Mouse (Mus musculus): ENCODE data around the gene P2rx4.

Gene P2rx4

DNA sequence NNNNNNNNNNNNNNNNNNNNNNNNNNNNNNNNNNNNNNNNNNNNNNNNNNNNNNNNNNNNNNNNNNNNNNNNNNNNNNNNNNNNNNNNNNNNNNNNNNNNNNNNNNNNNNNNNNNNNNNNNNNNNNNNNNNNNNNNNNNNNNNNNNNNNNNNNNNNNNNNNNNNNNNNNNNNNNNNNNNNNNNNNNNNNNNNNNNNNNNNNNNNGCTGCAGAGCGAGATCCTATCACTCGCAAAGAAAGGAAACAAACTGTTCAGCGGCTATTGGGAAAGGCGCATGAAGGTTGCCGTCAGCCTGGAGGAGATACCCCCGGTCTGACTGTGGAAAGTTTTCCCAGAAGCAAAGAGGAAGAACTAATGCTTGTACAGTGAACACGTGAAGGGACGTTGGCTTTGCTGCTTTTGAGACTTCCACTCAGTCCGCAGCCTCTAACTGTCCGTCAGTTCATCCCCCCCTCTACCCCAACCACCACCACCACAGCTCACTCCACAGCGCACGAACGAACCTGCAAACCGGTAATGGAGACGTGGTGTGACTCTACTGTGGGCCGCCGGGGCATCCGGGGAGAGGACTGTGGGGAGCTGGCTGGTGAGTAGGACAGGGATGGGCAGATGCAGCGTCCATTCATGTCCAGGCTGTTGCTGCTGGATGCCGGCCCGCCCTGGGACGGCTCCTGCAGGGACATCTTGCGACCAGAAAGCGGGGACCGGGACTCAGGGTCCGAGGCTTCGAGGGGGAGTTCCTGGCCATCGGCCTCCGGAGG lies 56.1 kb downstream of the P2rx4 start:
- DNase-seq: no peak

GRCm38 (mm10) chr5:122764032-122764464 lies 56.7 kb downstream of the P2rx4 start:
- DNase-seq: no peak

- no peak for DNase-seq
Observed at GRCm38 (mm10) chr5:122767283-122767682, 59.9 kb downstream of the P2rx4 start.

GRCm38 (mm10) chr5:122769101-122769568 lies 61.8 kb downstream of the P2rx4 start:
- no peak for DNase-seq

DNA sequence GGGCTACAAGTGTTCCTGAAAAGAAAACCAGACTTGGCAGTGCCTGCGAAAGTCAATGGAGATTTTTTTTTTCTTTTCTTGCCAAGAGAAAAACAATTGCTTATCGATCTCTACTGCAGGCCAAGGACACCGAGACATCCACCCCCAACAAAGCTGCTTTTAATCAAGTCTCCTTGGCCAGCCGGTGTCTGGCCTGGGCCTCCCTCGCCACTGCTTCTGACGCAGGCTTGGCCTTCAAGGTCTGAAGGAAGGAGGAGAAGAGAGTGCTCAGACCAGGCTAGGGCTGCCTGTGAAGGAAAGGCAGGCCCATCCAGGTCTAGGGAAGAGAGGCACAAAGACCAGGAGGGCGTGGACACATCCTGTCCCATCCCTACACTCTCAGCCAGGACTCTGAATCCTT lies 63.0 kb downstream of the P2rx4 start:
- DNase-seq: no peak

DNA sequence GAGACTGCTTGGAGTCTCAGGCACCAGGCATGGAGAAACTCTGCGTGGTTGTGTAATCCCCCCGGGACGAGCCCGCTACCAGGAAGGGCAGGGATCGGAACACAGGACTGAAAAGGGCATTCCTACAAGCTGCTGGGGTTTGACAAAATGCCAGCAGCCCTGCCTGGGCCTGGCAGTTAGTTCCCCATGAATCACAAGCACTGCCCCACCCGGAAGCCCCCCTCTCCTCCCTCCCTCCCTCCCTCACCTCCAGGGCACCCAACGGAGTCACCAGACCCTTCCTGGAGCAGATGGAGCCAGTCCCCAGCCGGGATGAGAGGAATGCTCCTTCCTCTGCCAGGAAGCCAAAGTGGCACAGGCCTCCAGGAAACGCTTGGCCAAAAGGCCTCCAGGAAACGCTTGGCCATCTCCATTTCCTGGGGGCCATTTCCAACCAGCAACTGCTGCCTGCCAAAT lies 63.5 kb downstream of the P2rx4 start:
- DNase-seq: peak; percentile 80

DNA sequence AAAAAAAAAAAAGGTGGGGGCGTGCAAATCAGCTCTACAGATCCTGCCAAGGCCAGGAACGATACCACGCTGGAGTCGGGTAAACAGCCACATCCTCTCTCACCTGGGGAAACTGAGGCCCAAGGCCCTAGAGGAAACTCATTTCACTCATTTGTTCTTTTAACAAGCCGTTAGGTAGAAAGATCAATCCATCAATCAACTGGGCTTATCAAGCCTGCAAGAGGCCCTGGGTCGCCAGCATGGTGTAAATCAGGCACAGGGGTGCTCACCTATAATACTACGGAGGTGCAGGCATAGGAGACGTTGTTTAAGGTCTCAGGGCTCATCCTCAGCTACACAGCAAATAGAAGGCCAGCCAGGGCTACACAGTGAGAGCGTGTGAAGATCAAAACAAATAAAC lies 64.1 kb downstream of the P2rx4 start:
- DNase-seq: no peak

- no peak for DNase-seq
Observed at GRCm38 (mm10) chr5:122773756-122774155, 66.4 kb downstream of the P2rx4 start.

DNA sequence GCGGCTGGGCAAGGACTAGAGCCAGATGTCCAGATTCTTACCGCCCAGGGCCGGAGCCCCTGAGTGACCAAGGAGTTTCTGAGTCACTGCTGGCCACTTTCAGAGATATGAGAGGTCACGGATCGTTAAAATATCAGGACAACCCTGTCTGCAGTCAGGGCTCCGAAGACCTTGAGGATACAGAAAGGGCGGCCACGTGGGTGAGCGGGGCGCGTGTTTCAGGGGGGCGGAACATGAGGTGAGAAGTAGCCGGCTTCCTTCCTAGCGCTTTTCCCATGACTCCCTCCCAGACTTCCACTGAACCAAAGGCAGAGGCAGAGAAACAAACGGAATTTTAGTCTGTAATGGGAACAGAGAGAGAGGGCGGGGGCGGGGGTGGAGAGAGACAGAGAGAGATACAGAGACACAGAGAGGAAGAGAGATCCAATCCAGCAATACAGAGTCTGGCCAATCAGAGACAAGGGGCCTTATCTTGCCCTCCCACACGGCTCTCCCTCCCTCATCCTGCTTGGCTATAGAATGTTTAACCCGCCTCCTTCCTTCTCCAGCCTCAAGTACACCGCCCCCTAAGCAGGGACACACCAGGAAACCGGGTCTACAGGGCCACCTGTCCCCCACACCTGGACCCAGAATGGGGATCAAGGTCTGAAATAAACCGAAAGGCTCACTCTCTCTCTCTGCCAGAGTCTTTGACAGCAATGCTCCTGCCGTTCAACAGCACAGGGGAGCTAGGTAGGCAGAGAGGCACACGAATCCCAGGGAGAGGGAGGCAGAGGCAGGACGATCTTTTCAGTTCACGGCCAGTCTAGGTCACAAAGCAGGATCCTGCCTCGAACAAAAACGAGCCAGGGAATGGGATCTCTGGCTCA lies 67.6 kb downstream of the P2rx4 start:
- DNase-seq: peak; percentile 28

- no peak for DNase-seq
Observed at GRCm38 (mm10) chr5:122775646-122776286, 68.4 kb downstream of the P2rx4 start.

GRCm38 (mm10) chr5:122777322-122777721 lies 70.0 kb downstream of the P2rx4 start:
- no peak for DNase-seq

DNA sequence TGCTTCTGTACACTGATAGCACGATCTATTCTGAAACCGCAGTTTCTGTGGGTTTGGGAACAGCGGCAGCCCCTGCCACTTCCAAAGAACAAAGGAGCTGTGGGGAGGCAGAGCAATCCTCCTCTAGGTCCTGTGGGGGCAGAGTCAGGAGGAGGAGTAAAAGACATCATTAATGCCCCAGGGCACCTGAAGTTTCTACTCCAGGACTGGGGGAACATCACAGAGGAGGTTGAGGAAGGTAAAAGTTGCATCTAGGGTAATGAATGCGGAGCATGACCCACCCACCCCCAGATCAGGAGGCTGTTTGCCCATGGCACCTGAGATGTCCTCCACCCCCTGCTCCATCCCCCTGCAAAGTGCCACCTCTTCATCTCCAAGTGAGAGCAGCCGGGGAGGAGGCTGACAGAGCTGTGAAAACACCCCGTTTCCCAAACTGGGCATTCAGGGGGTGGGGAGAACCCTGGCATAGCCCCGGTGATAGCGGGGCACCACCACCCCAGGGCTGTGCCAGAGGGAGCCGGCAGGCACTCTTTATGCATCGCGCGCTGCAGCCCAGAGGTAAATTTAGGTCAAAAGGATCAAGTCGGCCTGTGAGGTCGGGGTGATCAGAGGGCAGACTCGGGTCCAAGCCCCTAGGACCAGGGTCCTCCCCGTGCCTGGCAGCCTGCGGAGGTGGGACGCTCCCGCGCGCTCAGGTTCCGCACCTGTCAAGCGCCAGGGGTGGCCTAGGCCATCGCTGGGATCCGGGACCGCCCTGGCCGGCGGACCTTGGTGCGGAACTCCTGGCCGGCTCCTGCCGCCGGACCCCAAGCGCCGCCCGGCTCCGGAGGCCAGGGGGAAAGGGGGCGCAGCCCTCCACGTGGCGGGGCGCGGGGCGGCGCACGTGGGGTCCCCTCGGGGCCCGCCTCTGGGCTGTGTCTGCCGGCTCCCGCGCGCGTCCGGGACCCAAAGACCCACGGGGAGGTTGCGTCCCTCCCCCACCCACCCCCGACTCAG lies 71.2 kb downstream of the P2rx4 start:
- peak; percentile 35 for DNase-seq

Measured in kidney, adult 9 months (tissue).